Comparison of ENCODE assay signal across 10 mouse cellular contexts in the genomic region with DNA sequence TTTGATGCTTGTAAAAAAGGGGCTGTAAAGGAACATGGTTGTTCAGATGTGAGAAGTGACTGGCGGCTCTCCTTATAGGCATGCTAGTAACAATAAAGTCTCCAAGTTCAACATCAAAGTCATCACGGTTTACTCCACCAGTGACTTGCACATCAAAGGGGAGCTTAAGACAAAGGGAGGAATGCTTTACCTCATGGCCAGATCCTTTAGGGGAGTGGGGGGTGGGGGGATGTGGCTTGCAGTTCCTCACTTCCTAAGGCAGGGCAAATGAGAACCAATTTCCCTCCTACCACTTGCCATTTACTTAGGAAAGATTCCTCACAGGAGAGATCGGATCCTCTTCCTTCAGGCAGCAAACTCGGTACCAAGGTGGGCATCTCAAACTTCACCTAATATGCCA.
DNase-seq lines count a peak whose midpoint lies in the region; ATAC-seq lines count a peak whose summit lies in the region.
"Had no signal": no experiment of that assay in that cellular context is flagged by ENCODE, and none has a peak within 500 bp of the region (broad histone marks: within the 10 kb centered on the region; RNA-seq: fewer than 3 reads in every experiment).

No protein-coding gene starts in this region.

- no peak for DNase-seq in heart, postnatal 4 days
- DNase-seq in midbrain, embryonic 14.5 days: peak; percentile 44
- no peak for DNase-seq in midbrain, embryonic 11.5 days (ENCODE audit: low spot score, missing footprints)
- DNase-seq in thymus, postnatal 10 days (ENCODE audit: low spot score in 2 of 2): no peak
- no peak for DNase-seq in layer of hippocampus, adult 8-10 months (ENCODE audit: low spot score in 2 of 2)

- no peaks in the 10 kb centered on the region for H3K36me3 ChIP-seq in heart, embryonic 12.5 days
- H3K36me3 ChIP-seq in midbrain, embryonic 14.5 days (ENCODE audit: control insufficient read depth, insufficient read depth, low read length): no peaks in the 10 kb centered on the region
- H3K36me3 ChIP-seq in midbrain, embryonic 11.5 days (ENCODE audit: control insufficient read depth, insufficient read depth, low read length): no peaks in the 10 kb centered on the region
- H3K36me3 ChIP-seq in intestine, embryonic 15.5 days: no peaks in the 10 kb centered on the region

- no peaks in the 10 kb centered on the region for H3K27me3 ChIP-seq in heart, embryonic 12.5 days (replicated peaks)
- H3K27me3 ChIP-seq in midbrain, embryonic 14.5 days (ENCODE audit: control insufficient read depth, insufficient read depth, low read length): no peaks in the 10 kb centered on the region
- no peaks in the 10 kb centered on the region for H3K27me3 ChIP-seq in midbrain, embryonic 11.5 days (ENCODE audit: control insufficient read depth, insufficient read depth, low read length)
- no peaks in the 10 kb centered on the region for H3K27me3 ChIP-seq in intestine, embryonic 15.5 days (replicated peaks)

- H3K9ac ChIP-seq in heart, embryonic 12.5 days: no peak overlapping the region
- H3K9ac ChIP-seq in midbrain, embryonic 14.5 days (replicated peaks; ENCODE audit: low read length): no peak overlapping the region
- no peak overlapping the region for H3K9ac ChIP-seq in midbrain, embryonic 11.5 days (ENCODE audit: low read length)
- no peak overlapping the region for H3K9ac ChIP-seq in intestine, embryonic 15.5 days

- peak overlapping the region; percentile 39; the same call in 1 of the 2 replicates for H3K4me2 ChIP-seq in heart, embryonic 12.5 days
- H3K4me2 ChIP-seq in midbrain, embryonic 14.5 days (ENCODE audit: low read length): 0 out of 2 replicates have a peak overlapping the region, but pooled peaks have one; percentile 7
- H3K4me2 ChIP-seq in midbrain, embryonic 11.5 days: no peak overlapping the region
- H3K4me2 ChIP-seq in intestine, embryonic 15.5 days (replicated peaks): peak overlapping the region; percentile 41
- H3K4me2 ChIP-seq: liver, embryonic 11.5 days had no signal

- peaks cover 26% of the 10 kb centered on the region for H3K4me1 ChIP-seq in heart, embryonic 12.5 days (replicated peaks)
- peaks cover 17% of the 10 kb centered on the region for H3K4me1 ChIP-seq in midbrain, embryonic 14.5 days (ENCODE audit: control insufficient read depth, insufficient read depth, low read length)
- peaks cover 6% of the 10 kb centered on the region; the same call in 1 of the 2 replicates for H3K4me1 ChIP-seq in midbrain, embryonic 11.5 days (ENCODE audit: control insufficient read depth, insufficient read depth, low read length)
- peaks cover 8% of the 10 kb centered on the region; the same call in 1 of the 2 replicates for H3K4me1 ChIP-seq in intestine, embryonic 15.5 days (replicated peaks)

- H3K27ac ChIP-seq in heart, embryonic 12.5 days (ENCODE audit: poor library complexity, severe bottlenecking): no peak overlapping the region
- H3K27ac ChIP-seq in midbrain, embryonic 14.5 days (replicated peaks; ENCODE audit: low read depth, low read length): no peak overlapping the region
- H3K27ac ChIP-seq in midbrain, embryonic 11.5 days (ENCODE audit: low read depth, low read length): no peak overlapping the region
- H3K27ac ChIP-seq in intestine, embryonic 15.5 days: no peak overlapping the region

- no peaks in the 10 kb centered on the region for H3K9me3 ChIP-seq in heart, embryonic 12.5 days (replicated peaks)
- no peaks in the 10 kb centered on the region for H3K9me3 ChIP-seq in midbrain, embryonic 14.5 days (ENCODE audit: control insufficient read depth, low read length)
- no peaks in the 10 kb centered on the region for H3K9me3 ChIP-seq in midbrain, embryonic 11.5 days (ENCODE audit: control insufficient read depth, low read length)
- no peaks in the 10 kb centered on the region for H3K9me3 ChIP-seq in intestine, embryonic 15.5 days

- 24% methylated on average over 4 of the region's 4 CpGs for WGBS in heart, embryonic 12.5 days
- WGBS in midbrain, embryonic 14.5 days: 12% methylated on average over 4 of the region's 4 CpGs
- 13% methylated on average over 4 of the region's 4 CpGs for WGBS in midbrain, embryonic 11.5 days
- WGBS in intestine, embryonic 15.5 days: 27% methylated on average over 4 of the region's 4 CpGs

- H3K4me3 ChIP-seq in heart, embryonic 12.5 days: no peak overlapping the region
- no peak overlapping the region for H3K4me3 ChIP-seq in midbrain, embryonic 14.5 days (replicated peaks; ENCODE audit: low read depth, low read length)
- H3K4me3 ChIP-seq in midbrain, embryonic 11.5 days (ENCODE audit: low read depth, low read length): no peak overlapping the region
- no peak overlapping the region for H3K4me3 ChIP-seq in intestine, embryonic 15.5 days (replicated peaks)
- H3K4me3 ChIP-seq: myocyte had no signal

- ATAC-seq in heart, embryonic 12.5 days (ENCODE audit: insufficient number of reproducible peaks, low FRiP score): no peak
- ATAC-seq in midbrain, embryonic 14.5 days (ENCODE audit: low FRiP score, low TSS enrichment): no peak
- ATAC-seq in midbrain, embryonic 11.5 days (ENCODE audit: low FRiP score): no peak
- no peak for ATAC-seq in intestine, embryonic 15.5 days
- ATAC-seq in megakaryocyte, adult 5-6 weeks (ENCODE audit: poor library complexity, severe bottlenecking): no peak
